Mouse (Mus musculus): ENCODE results near the gene 2310011J03Rik.

DNA sequence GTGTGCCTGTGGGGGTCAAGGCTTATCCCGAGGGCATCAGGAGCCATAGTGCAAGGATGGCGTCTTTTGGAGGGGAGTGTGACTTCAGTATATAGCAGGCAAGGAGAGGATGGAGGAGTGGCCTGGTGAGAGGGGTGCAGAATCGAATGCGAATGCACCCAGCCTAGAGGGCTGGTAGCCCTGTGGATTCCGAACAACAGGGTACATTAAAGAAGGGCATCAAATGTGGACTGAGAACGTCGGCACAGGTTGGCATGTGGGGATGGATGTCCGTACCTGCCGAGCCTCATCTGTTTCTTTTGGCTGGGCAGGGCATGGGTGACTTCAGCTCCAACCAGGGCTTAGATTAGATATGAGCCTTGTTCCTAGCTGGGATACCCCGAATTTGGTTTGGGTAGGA lies 20.5 kb downstream of the 2310011J03Rik start:
- TF ChIP-seq CTCF (IDR thresholded peaks at IDR 0.05; ENCODE audit: low read depth): no peak
- TF ChIP-seq EP300 (IDR thresholded peaks at IDR 0.05; ENCODE audit: low read depth): no peak
